Mouse (Mus musculus): ENCODE measurements at regions not wholly inside any gene's neighbourhood (a gene's known extent, or its start where the extent isn't known, plus 50 kb on each side); places are given as distances from the start of the nearest gene placed in this dataset.
A peak's percentile ranks its signal among the peaks of the same experiment; 100 is the strongest.

DNA sequence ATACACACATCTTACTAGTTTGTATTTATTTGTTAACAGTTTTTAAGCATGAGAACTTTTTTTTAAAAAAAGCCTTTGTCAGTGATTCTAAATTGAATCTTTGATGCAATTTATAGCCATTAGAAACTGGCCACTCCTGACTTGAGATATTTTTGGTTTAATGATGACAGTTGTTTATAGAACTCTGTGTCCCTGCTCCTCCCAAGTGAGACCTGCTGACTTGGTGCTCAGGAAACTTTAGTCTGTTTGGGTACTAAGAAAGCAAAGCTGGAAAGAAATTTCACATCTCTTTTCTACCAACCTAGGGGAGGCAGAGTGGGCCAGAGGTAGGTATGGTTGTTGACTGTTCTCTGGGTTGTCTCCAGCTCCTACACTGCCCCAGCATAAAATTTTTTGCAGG is 214.0 kb upstream of the Nampt start:
- TF ChIP-seq POLR2A (IDR thresholded peaks at IDR 0.05; ENCODE audit: low read depth, low read length) (no peak), CTCF (IDR thresholded peaks at IDR 0.05; ENCODE audit: extremely low read depth, insufficient read length, insufficient replicate concordance, low read depth, low read length) (no peak)
- Histone ChIP-seq H3K27me3 (ENCODE audit: control insufficient read depth, insufficient read depth, low read length) (no peaks in the 10 kb centered on the region), H3K36me3 (ENCODE audit: control insufficient read depth, insufficient read depth, low read length) (no peaks in the 10 kb centered on the region), H3K4me3 (ENCODE audit: low read depth, low read length) (no peak overlapping the region), H3K4me1 (ENCODE audit: control insufficient read depth, insufficient read depth, insufficient read length, low read length) (no peaks in the 10 kb centered on the region), H3K27ac (ENCODE audit: insufficient read depth, low read depth, low read length) (no peak overlapping the region)

DNA sequence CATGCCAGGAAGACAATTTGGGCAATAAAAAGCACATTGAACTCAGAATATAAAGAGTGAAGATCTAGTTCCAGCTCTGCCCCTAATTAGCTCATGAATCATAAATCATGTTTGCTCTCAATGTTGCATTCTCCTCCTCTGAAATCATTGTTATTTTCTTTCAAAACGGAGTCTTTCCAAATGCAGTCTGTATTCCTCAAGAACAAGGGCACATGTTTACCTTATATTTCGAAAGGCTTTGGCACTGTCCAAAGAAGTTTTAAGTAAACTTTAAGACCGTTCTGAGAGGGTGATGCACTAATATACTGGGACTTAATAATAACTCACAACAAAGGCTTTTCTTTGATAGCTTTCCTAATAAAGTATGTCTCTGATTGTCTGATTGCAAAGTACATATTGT is 204.3 kb upstream of the Nampt start:
- H3K4me1 ChIP-seq (ENCODE audit: control insufficient read depth, insufficient read depth, insufficient read length, low read length), result no peaks in the 10 kb centered on the region
- H3K27me3 ChIP-seq (ENCODE audit: control insufficient read depth, insufficient read depth, low read length), result no peaks in the 10 kb centered on the region
- TF ChIP-seq POLR2A (IDR thresholded peaks at IDR 0.05; ENCODE audit: low read depth, low read length) (no peak), CTCF (IDR thresholded peaks at IDR 0.05; ENCODE audit: extremely low read depth, insufficient read length, insufficient replicate concordance, low read depth, low read length) (no peak)
- no peak overlapping the region for H3K27ac ChIP-seq (ENCODE audit: insufficient read depth, low read depth, low read length)
- WGBS, result 44% methylated on average over 3 of the region's 3 CpGs
- H3K4me3 ChIP-seq (ENCODE audit: low read depth, low read length), result no peak overlapping the region
- H3K36me3 ChIP-seq (ENCODE audit: control insufficient read depth, insufficient read depth, low read length), result no peaks in the 10 kb centered on the region

DNA sequence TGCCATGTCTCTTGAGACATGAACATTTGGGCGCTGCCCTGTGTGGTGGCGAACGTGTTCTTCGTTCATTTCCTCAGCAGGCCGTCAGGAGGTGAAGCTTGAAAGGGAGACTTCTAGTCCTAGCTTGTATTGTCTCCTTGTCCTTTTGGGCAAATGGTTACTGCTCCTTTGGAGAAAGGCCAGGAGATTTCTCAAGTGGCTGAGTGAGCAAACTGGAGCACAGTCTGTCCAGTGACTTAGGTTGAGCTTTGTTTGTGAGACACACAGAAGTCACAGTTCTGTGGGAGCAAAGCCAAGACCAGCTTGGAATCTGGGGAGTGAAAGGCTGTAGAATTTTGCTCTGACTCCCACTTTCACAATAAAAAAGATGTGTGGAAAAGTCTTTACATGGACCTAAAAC is 203.3 kb upstream of the Nampt start:
- 94% methylated on average over 5 of the region's 5 CpGs for WGBS
- Histone ChIP-seq H3K36me3 (ENCODE audit: control insufficient read depth, insufficient read depth, low read length) (no peaks in the 10 kb centered on the region), H3K4me3 (ENCODE audit: low read depth, low read length) (no peak overlapping the region), H3K27me3 (ENCODE audit: control insufficient read depth, insufficient read depth, low read length) (no peaks in the 10 kb centered on the region), H3K27ac (ENCODE audit: insufficient read depth, low read depth, low read length) (no peak overlapping the region), H3K4me1 (ENCODE audit: control insufficient read depth, insufficient read depth, insufficient read length, low read length) (no peaks in the 10 kb centered on the region)
- TF ChIP-seq CTCF (IDR thresholded peaks at IDR 0.05; ENCODE audit: extremely low read depth, insufficient read length, insufficient replicate concordance, low read depth, low read length) (no peak), POLR2A (IDR thresholded peaks at IDR 0.05; ENCODE audit: low read depth, low read length) (no peak)

DNA sequence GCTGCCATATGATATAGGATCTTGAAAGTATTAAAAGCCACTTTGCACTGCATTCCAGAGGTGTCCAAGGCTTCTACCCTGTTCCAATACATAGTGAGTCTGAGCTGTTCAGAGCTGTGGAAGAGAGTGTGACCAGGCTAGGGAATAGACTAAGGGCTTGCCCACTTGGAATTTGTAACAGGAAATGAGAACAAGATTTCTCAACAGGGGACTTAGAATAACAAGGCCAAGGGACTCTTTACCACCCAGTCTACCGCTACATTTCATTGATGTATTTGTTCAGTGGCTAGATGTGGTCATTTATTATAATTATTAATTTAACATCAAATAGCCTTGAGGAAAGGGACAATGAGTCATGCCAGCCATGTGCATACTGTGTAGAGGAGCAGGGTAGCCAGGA is 202.3 kb upstream of the Nampt start:
- H3K27me3 ChIP-seq (ENCODE audit: control insufficient read depth, insufficient read depth, low read length), result no peaks in the 10 kb centered on the region
- TF ChIP-seq POLR2A (IDR thresholded peaks at IDR 0.05; ENCODE audit: low read depth, low read length) (no peak), CTCF (IDR thresholded peaks at IDR 0.05; ENCODE audit: extremely low read depth, insufficient read length, insufficient replicate concordance, low read depth, low read length) (no peak)
- H3K36me3 ChIP-seq (ENCODE audit: control insufficient read depth, insufficient read depth, low read length), result no peaks in the 10 kb centered on the region
- peaks cover 3% of the 10 kb centered on the region; the same call in 1 of the 2 replicates for H3K4me1 ChIP-seq (ENCODE audit: control insufficient read depth, insufficient read depth, insufficient read length, low read length)
- 64% methylated on average over 1 of the region's 1 CpGs for WGBS
- H3K27ac ChIP-seq (ENCODE audit: insufficient read depth, low read depth, low read length), result no peak overlapping the region
- H3K4me3 ChIP-seq (ENCODE audit: low read depth, low read length), result no peak overlapping the region

DNA sequence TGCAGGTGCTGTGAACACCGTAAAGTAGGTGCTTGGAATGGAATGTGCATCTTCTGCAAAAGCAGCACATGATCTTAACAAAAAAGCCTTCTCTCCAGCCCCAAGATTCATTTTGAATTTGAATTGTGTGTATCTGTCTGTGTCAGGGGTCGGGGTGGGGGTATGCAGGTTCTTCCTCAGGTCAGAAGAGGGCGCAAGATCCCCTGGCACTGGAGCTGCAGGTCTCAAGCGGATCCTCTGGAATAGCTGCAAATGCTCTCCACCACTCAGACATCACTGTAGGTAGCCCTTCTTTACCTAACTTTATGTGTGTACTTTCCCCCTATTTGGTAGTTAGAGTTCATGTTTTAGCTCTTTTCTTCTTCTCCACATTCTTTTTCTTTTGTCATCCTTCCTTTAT is 199.5 kb upstream of the Nampt start:
- Histone ChIP-seq H3K36me3 (ENCODE audit: control insufficient read depth, insufficient read depth, low read length) (no peaks in the 10 kb centered on the region), H3K27me3 (ENCODE audit: control insufficient read depth, insufficient read depth, low read length) (no peaks in the 10 kb centered on the region), H3K4me3 (ENCODE audit: low read depth, low read length) (no peak overlapping the region), H3K4me1 (ENCODE audit: control insufficient read depth, insufficient read depth, insufficient read length, low read length) (peaks cover 7% of the 10 kb centered on the region; the same call in 1 of the 2 replicates), H3K27ac (ENCODE audit: insufficient read depth, low read depth, low read length) (no peak overlapping the region)
- WGBS, result 79% methylated on average over 4 of the region's 4 CpGs
- TF ChIP-seq POLR2A (IDR thresholded peaks at IDR 0.05; ENCODE audit: low read depth, low read length), result no peak

DNA sequence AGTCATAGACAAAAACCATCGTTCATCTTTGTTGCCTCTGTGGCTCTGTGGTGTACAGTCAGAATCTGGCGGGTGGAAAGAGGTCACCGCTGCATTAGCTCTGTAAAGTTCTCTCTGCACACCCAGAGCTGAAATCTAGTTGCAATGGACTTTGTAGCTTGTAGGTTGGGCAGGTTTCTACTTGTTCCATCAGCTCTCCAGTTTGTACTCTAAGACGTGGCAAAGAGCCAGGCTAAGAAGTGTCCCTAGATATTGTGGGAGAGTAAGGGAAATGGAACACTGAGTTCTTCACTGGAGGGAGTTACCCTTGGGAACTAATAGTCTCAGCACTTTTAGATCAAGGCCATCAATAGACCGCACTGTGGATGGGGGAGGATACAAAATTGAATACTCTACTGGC is 197.6 kb upstream of the Nampt start:
- WGBS, result 48% methylated on average over 5 of the region's 5 CpGs
- Histone ChIP-seq H3K4me1 (ENCODE audit: control insufficient read depth, insufficient read depth, insufficient read length, low read length) (peaks cover 7% of the 10 kb centered on the region; the same call in 1 of the 2 replicates), H3K27me3 (ENCODE audit: control insufficient read depth, insufficient read depth, low read length) (no peaks in the 10 kb centered on the region), H3K36me3 (ENCODE audit: control insufficient read depth, insufficient read depth, low read length) (no peaks in the 10 kb centered on the region), H3K27ac (ENCODE audit: insufficient read depth, low read depth, low read length) (peak overlapping the region; percentile 61; the same call in 1 of the 2 replicates), H3K4me3 (ENCODE audit: low read depth, low read length) (no peak overlapping the region)
- no peak for TF ChIP-seq POLR2A (IDR thresholded peaks at IDR 0.05; ENCODE audit: low read depth, low read length)
- TF ChIP-seq CTCF (IDR thresholded peaks at IDR 0.05; ENCODE audit: extremely low read depth, insufficient read length, insufficient replicate concordance, low read depth, low read length), result no peak

DNA sequence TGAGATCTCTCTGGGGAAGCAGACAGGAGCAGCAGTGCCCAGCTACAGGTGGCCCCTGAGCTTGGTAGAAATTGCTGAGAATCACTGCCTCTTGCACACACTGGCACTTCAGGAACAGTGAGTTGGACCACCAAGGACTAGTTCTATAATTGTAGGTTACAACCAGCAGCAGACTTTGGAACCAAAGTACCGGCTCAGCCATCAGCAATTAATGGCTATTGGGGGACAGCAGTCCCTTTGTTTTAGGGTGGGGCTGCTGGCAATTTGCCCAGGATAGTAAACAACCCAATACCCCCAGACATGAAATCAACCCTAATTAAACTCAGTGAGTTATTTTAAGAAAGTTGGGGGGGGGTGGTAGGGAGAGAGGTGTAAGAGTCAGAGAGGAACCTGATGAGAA is 190.8 kb upstream of the Nampt start:
- TF ChIP-seq CTCF (IDR thresholded peaks at IDR 0.05; ENCODE audit: extremely low read depth, insufficient read length, insufficient replicate concordance, low read depth, low read length), result no peak
- no peak for TF ChIP-seq POLR2A (IDR thresholded peaks at IDR 0.05; ENCODE audit: low read depth, low read length)
- no peak overlapping the region for H3K27ac ChIP-seq (ENCODE audit: insufficient read depth, low read depth, low read length)
- H3K27me3 ChIP-seq (ENCODE audit: control insufficient read depth, insufficient read depth, low read length), result no peaks in the 10 kb centered on the region
- peaks cover 2% of the 10 kb centered on the region; the same call in 1 of the 2 replicates for H3K4me1 ChIP-seq (ENCODE audit: control insufficient read depth, insufficient read depth, insufficient read length, low read length)
- H3K4me3 ChIP-seq (ENCODE audit: low read depth, low read length), result no peak overlapping the region
- WGBS, result 45% methylated on average over 1 of the region's 1 CpGs
- H3K36me3 ChIP-seq (ENCODE audit: control insufficient read depth, insufficient read depth, low read length), result no peaks in the 10 kb centered on the region

DNA sequence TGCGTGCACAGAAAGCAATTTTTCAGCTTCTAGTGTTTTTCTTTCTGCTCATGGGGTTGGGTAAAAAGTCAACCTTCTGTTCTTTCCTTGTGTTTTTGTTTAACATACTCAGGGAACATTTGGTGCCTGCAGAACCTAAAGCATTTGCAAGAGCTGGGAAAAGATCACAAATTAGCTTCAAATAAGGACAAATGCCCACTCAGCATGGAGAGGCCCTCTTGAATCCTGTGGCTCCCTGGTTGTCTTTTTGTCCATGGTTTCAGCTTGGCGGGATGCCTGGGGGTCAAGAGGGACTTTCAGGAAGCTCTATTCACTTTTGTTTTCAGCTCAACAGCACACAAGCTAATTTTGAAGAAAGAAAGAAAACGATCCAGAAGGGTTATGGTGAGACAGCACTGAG is 186.4 kb upstream of the Nampt start:
- Histone ChIP-seq H3K27ac (ENCODE audit: insufficient read depth, low read depth, low read length) (no peak overlapping the region), H3K4me1 (ENCODE audit: control insufficient read depth, insufficient read depth, insufficient read length, low read length) (peaks cover 15% of the 10 kb centered on the region; the same call in 1 of the 2 replicates), H3K36me3 (ENCODE audit: control insufficient read depth, insufficient read depth, low read length) (no peaks in the 10 kb centered on the region), H3K4me3 (ENCODE audit: low read depth, low read length) (no peak overlapping the region), H3K27me3 (ENCODE audit: control insufficient read depth, insufficient read depth, low read length) (no peaks in the 10 kb centered on the region)
- 75% methylated on average over 3 of the region's 3 CpGs for WGBS
- TF ChIP-seq POLR2A (IDR thresholded peaks at IDR 0.05; ENCODE audit: low read depth, low read length) (no peak), CTCF (IDR thresholded peaks at IDR 0.05; ENCODE audit: extremely low read depth, insufficient read length, insufficient replicate concordance, low read depth, low read length) (no peak)
